Comparison of ENCODE assay signal across 9 mouse cellular contexts in the genomic region with DNA sequence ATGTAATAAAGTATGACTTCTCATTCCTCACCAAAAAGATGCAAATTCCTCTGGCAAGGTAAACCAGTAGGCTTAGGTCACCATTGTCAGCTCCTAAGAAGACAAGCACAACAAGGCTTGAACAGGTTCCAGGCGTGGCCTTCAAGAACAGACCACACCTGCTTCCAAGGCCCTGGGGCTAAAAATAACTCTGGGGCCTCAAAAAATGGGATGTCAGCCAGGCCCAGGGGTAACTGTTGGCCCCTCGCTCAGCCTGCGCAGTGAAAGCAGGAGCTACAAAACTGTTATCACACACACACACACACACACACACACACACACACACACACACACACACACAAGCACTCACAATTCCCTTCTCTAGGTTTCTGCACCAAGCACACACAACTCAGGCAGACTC. TPM values are rescaled to one million over a fixed set of nuclear protein-coding genes. Genes with fewer than 3 reads are reported as not detected.
A peak's percentile ranks its signal among the peaks of the same experiment; 100 is the strongest.
DNase-seq lines count a peak whose midpoint lies in the region; ATAC-seq and TF ChIP-seq lines count a peak whose summit lies in the region.
"Had no signal": no experiment of that assay in that cellular context is flagged by ENCODE, and none has a peak within 500 bp of the region (broad histone marks: within the 10 kb centered on the region; RNA-seq: fewer than 3 reads in every experiment).

No protein-coding gene starts in this region.

- no peaks in the 10 kb centered on the region for H3K27me3 ChIP-seq in hindbrain, postnatal 0 days (ENCODE audit: insufficient read depth, low read length)
- H3K27me3 ChIP-seq in hindbrain, embryonic 16.5 days (replicated peaks; ENCODE audit: control insufficient read depth, insufficient read depth, low read length), result no peaks in the 10 kb centered on the region
- no peaks in the 10 kb centered on the region for H3K27me3 ChIP-seq in heart, postnatal 0 days (ENCODE audit: control insufficient read depth, insufficient read depth, low read length)
- no peaks in the 10 kb centered on the region for H3K27me3 ChIP-seq in liver, postnatal 0 days (ENCODE audit: insufficient read depth, low read length)
- H3K27me3 ChIP-seq: CH12.LX had no signal

- peak; percentile 21 for DNase-seq in hindbrain, postnatal 0 days (ENCODE audit: low spot score)
- peak; percentile 71 to 84 for DNase-seq in cerebellum, postnatal 25 days
- DNase-seq in heart, postnatal 0 days (ENCODE audit: low spot score), result peak; percentile 91
- peak; percentile 50 for DNase-seq in liver, postnatal 0 days
- no peak for DNase-seq in layer of hippocampus, adult 8-10 months (ENCODE audit: low spot score in 2 of 2)
- DNase-seq in thymus, postnatal 4 days, result no peak
- no peak for DNase-seq in layer of hippocampus, postnatal 14 days (ENCODE audit: low spot score in 2 of 2)

- H3K9ac ChIP-seq in hindbrain, postnatal 0 days (replicated peaks; ENCODE audit: low read length), result no peak overlapping the region
- H3K9ac ChIP-seq in hindbrain, embryonic 16.5 days (ENCODE audit: low read depth, low read length), result no peak overlapping the region
- no peak overlapping the region for H3K9ac ChIP-seq in heart, postnatal 0 days (replicated peaks; ENCODE audit: low read depth, low read length)
- H3K9ac ChIP-seq in liver, postnatal 0 days (replicated peaks), result no peak overlapping the region

- H3K36me3 ChIP-seq in hindbrain, postnatal 0 days (ENCODE audit: insufficient read depth, low read length), result no peaks in the 10 kb centered on the region
- no peaks in the 10 kb centered on the region for H3K36me3 ChIP-seq in hindbrain, embryonic 16.5 days (ENCODE audit: control insufficient read depth, insufficient read depth, low read length)
- no peaks in the 10 kb centered on the region for H3K36me3 ChIP-seq in heart, postnatal 0 days (replicated peaks; ENCODE audit: control insufficient read depth, insufficient read depth, low read length)
- peaks cover 4% of the 10 kb centered on the region; the same call in 1 of the 2 replicates for H3K36me3 ChIP-seq in liver, postnatal 0 days (replicated peaks; ENCODE audit: insufficient read depth, low read length)

- no peaks in the 10 kb centered on the region for H3K4me1 ChIP-seq in hindbrain, postnatal 0 days (ENCODE audit: insufficient read depth, low read length)
- H3K4me1 ChIP-seq in hindbrain, embryonic 16.5 days (ENCODE audit: control insufficient read depth, insufficient read depth, low read depth, low read length), result no peaks in the 10 kb centered on the region
- H3K4me1 ChIP-seq in heart, postnatal 0 days (ENCODE audit: control insufficient read depth, insufficient read depth), result peaks cover 8% of the 10 kb centered on the region
- peaks cover 6% of the 10 kb centered on the region for H3K4me1 ChIP-seq in liver, postnatal 0 days (ENCODE audit: insufficient read depth)

- no peak for ATAC-seq in hindbrain, postnatal 0 days
- ATAC-seq in hindbrain, embryonic 16.5 days, result no peak
- ATAC-seq in heart, postnatal 0 days (ENCODE audit: insufficient read depth, low read depth), result peak; percentile 96
- ATAC-seq in liver, postnatal 0 days, result peak; percentile 84

- no peak for TF ChIP-seq CTCF in hindbrain, postnatal 0 days (IDR thresholded peaks at IDR 0.05; ENCODE audit: low read depth)
- no peak for TF ChIP-seq CTCF in heart, postnatal 0 days (IDR thresholded peaks at IDR 0.05; ENCODE audit: low read depth)
- TF ChIP-seq CTCF in liver, postnatal 0 days (IDR thresholded peaks at IDR 0.05; ENCODE audit: low read depth), result no peak

- 51% methylated on average over 3 of the region's 3 CpGs for WGBS in hindbrain, postnatal 0 days
- 65% methylated on average over 3 of the region's 3 CpGs for WGBS in hindbrain, embryonic 16.5 days
- 15% methylated on average over 3 of the region's 3 CpGs for WGBS in heart, postnatal 0 days
- 53% methylated on average over 3 of the region's 3 CpGs for WGBS in liver, postnatal 0 days (ENCODE audit: insufficient replicate concordance)

- TF ChIP-seq EP300 in heart, postnatal 0 days (IDR thresholded peaks at IDR 0.05; ENCODE audit: low read depth), result peak; percentile 61; the same call in 1 of the 2 replicates
- TF ChIP-seq EP300 in liver, postnatal 0 days (IDR thresholded peaks at IDR 0.05; ENCODE audit: low read depth), result no peak

- no peak overlapping the region for H3K4me2 ChIP-seq in hindbrain, postnatal 0 days (ENCODE audit: low read depth, low read length)
- no peak overlapping the region for H3K4me2 ChIP-seq in hindbrain, embryonic 16.5 days (ENCODE audit: low read length)
- H3K4me2 ChIP-seq in heart, postnatal 0 days (ENCODE audit: low read depth, low read length), result no peak overlapping the region
- no peak overlapping the region; the same call in 1 of the 2 replicates for H3K4me2 ChIP-seq in liver, postnatal 0 days (ENCODE audit: low read depth, low read length)

- H3K4me3 ChIP-seq in hindbrain, postnatal 0 days (ENCODE audit: low read length), result no peak overlapping the region
- no peak overlapping the region for H3K4me3 ChIP-seq in hindbrain, embryonic 16.5 days (ENCODE audit: low read length)
- no peak overlapping the region for H3K4me3 ChIP-seq in heart, postnatal 0 days (ENCODE audit: low read depth, low read length)
- H3K4me3 ChIP-seq in liver, postnatal 0 days (ENCODE audit: low read depth, low read length), result no peak overlapping the region

- no peaks in the 10 kb centered on the region for H3K9me3 ChIP-seq in hindbrain, postnatal 0 days (ENCODE audit: low read length)
- H3K9me3 ChIP-seq in hindbrain, embryonic 16.5 days (ENCODE audit: control insufficient read depth, low read length), result no peaks in the 10 kb centered on the region
- H3K9me3 ChIP-seq in heart, postnatal 0 days (replicated peaks; ENCODE audit: control insufficient read depth, low read length), result no peaks in the 10 kb centered on the region
- H3K9me3 ChIP-seq in liver, postnatal 0 days (ENCODE audit: low read length), result no peaks in the 10 kb centered on the region

- H3K27ac ChIP-seq in hindbrain, postnatal 0 days, result no peak overlapping the region
- no peak overlapping the region for H3K27ac ChIP-seq in hindbrain, embryonic 16.5 days (ENCODE audit: low read depth, low read length)
- H3K27ac ChIP-seq in heart, postnatal 0 days (ENCODE audit: low read depth), result peak overlapping the region; percentile 18; the same call in 1 of the 2 replicates
- H3K27ac ChIP-seq in liver, postnatal 0 days (ENCODE audit: low read depth), result peak overlapping the region; percentile 26; the same call in 1 of the 2 replicates

RNA-seq across cellular contexts. Expression of gene Dusp16, which starts 18.5 kb away (rescaled TPM):
- total RNA-seq in hindbrain, postnatal 0 days (2014; rRNA removed), result 6.3 and 7.8 TPM in 2 replicates
- polyA plus RNA-seq in hindbrain, postnatal 0 days (2015; fragmentation: Nextera tagmentation; extraction: Ambion mirVana), result 4.1 and 4.5 TPM in 2 replicates
- polyA plus RNA-seq in hindbrain, embryonic 16.5 days (2015; fragmentation: Nextera tagmentation; extraction: Ambion mirVana), result 4.7 and 5.1 TPM in 2 replicates
- total RNA-seq in heart, postnatal 0 days (2014; rRNA removed; ENCODE audit: low replicate concordance), result 19.9 and 29.2 TPM in 2 replicates
- 8.1 and 9.6 TPM in 2 replicates for polyA plus RNA-seq in heart, postnatal 0 days (2015; fragmentation: Nextera tagmentation; extraction: Ambion mirVana)
- 4.5 and 5.3 TPM in 2 replicates for polyA plus RNA-seq in liver, postnatal 0 days (2015; fragmentation: Nextera tagmentation; extraction: Ambion mirVana)
- total RNA-seq in layer of hippocampus, adult 8-10 months (2022), result 10 to 100 TPM; 10.4 to 13.8 (median 11.5) TPM
- 1 to 10 TPM; 8.6 to 9.5 TPM for total RNA-seq in layer of hippocampus, postnatal 14 days (2021)

RNA-seq across cellular contexts. Expression of gene Crebl2, which starts 56.0 kb away (rescaled TPM):
- total RNA-seq in hindbrain, postnatal 0 days (2014; rRNA removed), result 2.7 and 4.4 TPM in 2 replicates
- 2.6 and 3.6 TPM in 2 replicates for polyA plus RNA-seq in hindbrain, postnatal 0 days (2015; fragmentation: Nextera tagmentation; extraction: Ambion mirVana)
- 3.0 and 3.9 TPM in 2 replicates for polyA plus RNA-seq in hindbrain, embryonic 16.5 days (2015; fragmentation: Nextera tagmentation; extraction: Ambion mirVana)
- 0.85 and 14.5 TPM in 2 replicates for total RNA-seq in heart, postnatal 0 days (2014; rRNA removed; ENCODE audit: low replicate concordance)
- polyA plus RNA-seq in heart, postnatal 0 days (2015; fragmentation: Nextera tagmentation; extraction: Ambion mirVana), result 2.0 and 2.4 TPM in 2 replicates
- 6.3 and 6.6 TPM in 2 replicates for polyA plus RNA-seq in liver, postnatal 0 days (2015; fragmentation: Nextera tagmentation; extraction: Ambion mirVana)
- 10 to 100 TPM; 37.8 to 51.0 (median 44.1) TPM for total RNA-seq in layer of hippocampus, adult 8-10 months (2022)
- 10 to 100 TPM; 19.4 to 19.5 TPM for total RNA-seq in layer of hippocampus, postnatal 14 days (2021)

Comparison
In these comparisons a context has a peak if more than half of its experiments do, and no peak if none do; other contexts are left out.
1. ATAC-seq: peak in heart, postnatal 0 days (single experiment) and liver, postnatal 0 days (single experiment); none in hindbrain, postnatal 0 days (single experiment) and hindbrain, embryonic 16.5 days (single experiment).
2. DNase-seq: peak in hindbrain, postnatal 0 days (single experiment), cerebellum, postnatal 25 days (2 of 2), heart, postnatal 0 days (single experiment) and liver, postnatal 0 days (single experiment); none in layer of hippocampus, adult 8-10 months (0 of 2), thymus, postnatal 4 days (single experiment) and layer of hippocampus, postnatal 14 days (0 of 2).
3. H3K27ac ChIP-seq: peak in heart, postnatal 0 days (single experiment) and liver, postnatal 0 days (single experiment); none in hindbrain, postnatal 0 days (single experiment) and hindbrain, embryonic 16.5 days (single experiment).